In the genomic region with DNA sequence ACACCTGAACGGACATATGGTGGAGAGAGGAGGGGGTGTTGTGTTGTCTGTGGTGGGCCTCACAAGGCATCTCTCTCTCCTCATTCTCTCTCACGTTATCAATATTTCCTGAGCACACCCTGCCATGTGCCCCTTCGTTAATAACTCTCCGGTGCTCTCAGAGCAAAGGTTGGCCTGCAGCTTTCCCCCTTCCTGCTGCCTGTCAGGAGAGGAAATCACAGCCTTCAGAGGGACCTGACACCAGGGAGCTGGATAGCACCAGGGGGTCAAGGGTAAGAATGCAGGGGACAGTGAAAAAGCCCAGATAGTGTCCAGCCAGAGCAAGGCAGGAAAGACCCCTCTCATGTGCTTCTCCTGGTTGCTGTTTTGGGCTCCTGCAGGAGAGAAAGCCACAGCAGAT, we compare ENCODE assay signal across 17 mouse cellular contexts.
DNase-seq lines count a peak whose midpoint lies in the region; ATAC-seq and TF ChIP-seq lines count a peak whose summit lies in the region.
"Had no signal": no experiment of that assay in that cellular context is flagged by ENCODE, and none has a peak within 500 bp of the region (broad histone marks: within the 10 kb centered on the region; RNA-seq: fewer than 3 reads in every experiment).

No protein-coding gene starts in this region.

- no peak for TF ChIP-seq POLR2A in kidney, adult 2 months (IDR thresholded peaks at IDR 0.05; ENCODE audit: low read depth, low read length)

- H3K27ac ChIP-seq in kidney, adult 2 months (ENCODE audit: insufficient read depth, low read depth, low read length) = no peak overlapping the region
- no peak overlapping the region for H3K27ac ChIP-seq in kidney, embryonic 16.5 days (ENCODE audit: low read length)
- peak overlapping the region; percentile 47; the same call in 1 of the 2 replicates for H3K27ac ChIP-seq in hindbrain, embryonic 14.5 days
- H3K27ac ChIP-seq: embryonic facial prominence, embryonic 12.5 days; kidney, embryonic 15.5 days; layer of hippocampus, adult 2 months; limb, embryonic 13.5 days; liver, embryonic 15.5 days had no signal

- no peaks in the 10 kb centered on the region for H3K4me1 ChIP-seq in kidney, adult 2 months (ENCODE audit: control insufficient read depth, insufficient read depth, low read length)
- peaks cover 43% of the 10 kb centered on the region for H3K4me1 ChIP-seq in kidney, embryonic 16.5 days (ENCODE audit: insufficient read depth, low read length)
- H3K4me1 ChIP-seq in hindbrain, embryonic 14.5 days (replicated peaks; ENCODE audit: control insufficient read depth, insufficient read depth, low read length) = peaks cover 47% of the 10 kb centered on the region
- H3K4me1 ChIP-seq: liver, embryonic 15.5 days had no signal

- no peak for TF ChIP-seq CTCF in kidney, adult 2 months (conservative IDR thresholded peaks at IDR 0.05; ENCODE audit: insufficient read depth, insufficient read length, low read depth, low read length)

- H3K4me3 ChIP-seq in kidney, adult 2 months (ENCODE audit: insufficient read depth, low read depth, low read length) = no peak overlapping the region
- H3K4me3 ChIP-seq in kidney, embryonic 16.5 days (ENCODE audit: low read length) = no peak overlapping the region
- H3K4me3 ChIP-seq in hindbrain, embryonic 14.5 days (replicated peaks; ENCODE audit: low read length) = no peak overlapping the region
- H3K4me3 ChIP-seq: embryonic facial prominence, embryonic 12.5 days; kidney, embryonic 15.5 days; layer of hippocampus, adult 2 months; limb, embryonic 13.5 days; liver, embryonic 15.5 days had no signal

- peak; percentile 5 for DNase-seq in kidney, adult 2 months
- DNase-seq in embryo, embryonic 10.5 days (ENCODE audit: low spot score) = peak; percentile 24
- peak; percentile 29 for DNase-seq in embryo, embryonic 9.5 days (ENCODE audit: extremely low spot score)
- DNase-seq in hindbrain, embryonic 14.5 days (ENCODE audit: low spot score) = no peak
- DNase-seq in gastrocnemius, postnatal 4 days (ENCODE audit: low spot score in 2 of 2) = no peak
- no peak for DNase-seq in urinary bladder, postnatal 36 days (ENCODE audit: low spot score in 2 of 2)
- DNase-seq in layer of hippocampus, postnatal 14 days (ENCODE audit: low spot score in 2 of 2) = no peak
- DNase-seq: adrenal gland, postnatal 25 days; cerebellum, adult 9-10 months; thymus, postnatal 36 days had no signal

- no peaks in the 10 kb centered on the region for H3K27me3 ChIP-seq in kidney, adult 2 months (replicated peaks; ENCODE audit: control insufficient read depth, insufficient read depth, low read length)
- no peaks in the 10 kb centered on the region; the same call in 1 of the 2 replicates for H3K27me3 ChIP-seq in kidney, embryonic 16.5 days (ENCODE audit: insufficient read depth, low read length)
- no peaks in the 10 kb centered on the region for H3K27me3 ChIP-seq in hindbrain, embryonic 14.5 days (ENCODE audit: control insufficient read depth, insufficient read depth, low read length)
- H3K27me3 ChIP-seq: embryonic facial prominence, embryonic 12.5 days; liver, embryonic 15.5 days had no signal

- H3K4me2 ChIP-seq in kidney, embryonic 16.5 days (replicated peaks; ENCODE audit: low read depth, low read length) = no peak overlapping the region
- no peak overlapping the region for H3K4me2 ChIP-seq in hindbrain, embryonic 14.5 days (replicated peaks)
- H3K4me2 ChIP-seq: embryonic facial prominence, embryonic 12.5 days; kidney, embryonic 15.5 days; limb, embryonic 13.5 days; liver, embryonic 15.5 days had no signal

- 72% methylated on average over 4 of the region's 4 CpGs for WGBS in kidney, adult 2 months
- WGBS in kidney, embryonic 16.5 days = 47% methylated on average over 4 of the region's 4 CpGs
- WGBS in hindbrain, embryonic 14.5 days = 41% methylated on average over 4 of the region's 4 CpGs

- H3K9me3 ChIP-seq in kidney, embryonic 16.5 days (ENCODE audit: low read length) = no peaks in the 10 kb centered on the region
- H3K9me3 ChIP-seq in hindbrain, embryonic 14.5 days (ENCODE audit: control insufficient read depth, low read length) = no peaks in the 10 kb centered on the region
- H3K9me3 ChIP-seq: embryonic facial prominence, embryonic 12.5 days; kidney, embryonic 15.5 days; limb, embryonic 13.5 days; liver, embryonic 15.5 days had no signal

- no peaks in the 10 kb centered on the region for H3K36me3 ChIP-seq in kidney, adult 2 months (ENCODE audit: control insufficient read depth, insufficient read depth, low read length)
- H3K36me3 ChIP-seq in kidney, embryonic 16.5 days (ENCODE audit: insufficient read depth, low read length) = no peaks in the 10 kb centered on the region
- H3K36me3 ChIP-seq in hindbrain, embryonic 14.5 days (replicated peaks; ENCODE audit: control insufficient read depth, insufficient read depth) = no peaks in the 10 kb centered on the region
- H3K36me3 ChIP-seq: embryonic facial prominence, embryonic 12.5 days; kidney, embryonic 15.5 days; limb, embryonic 13.5 days; liver, embryonic 15.5 days had no signal

- H3K9ac ChIP-seq in kidney, embryonic 16.5 days (replicated peaks; ENCODE audit: low read length) = no peak overlapping the region
- no peak overlapping the region for H3K9ac ChIP-seq in hindbrain, embryonic 14.5 days
- H3K9ac ChIP-seq: embryonic facial prominence, embryonic 12.5 days; kidney, embryonic 15.5 days; limb, embryonic 13.5 days; liver, embryonic 15.5 days had no signal

- no peak for ATAC-seq in kidney, embryonic 16.5 days (ENCODE audit: low FRiP score, low TSS enrichment)
- ATAC-seq in hindbrain, embryonic 14.5 days (ENCODE audit: low FRiP score) = no peak
- ATAC-seq: lung, postnatal 0 days had no signal

Comparison
In these comparisons a context has a peak if more than half of its experiments do, and no peak if none do; other contexts are left out.
1. DNase-seq: peak in kidney, adult 2 months (single experiment), embryo, embryonic 10.5 days (single experiment) and embryo, embryonic 9.5 days (single experiment); none in hindbrain, embryonic 14.5 days (single experiment), gastrocnemius, postnatal 4 days (0 of 2), urinary bladder, postnatal 36 days (0 of 2) and layer of hippocampus, postnatal 14 days (0 of 2).